Mouse (Mus musculus): Measurements from ENCODE around the gene Foxp1. TPM values are rescaled to one million over a fixed set of nuclear protein-coding genes. Genes with fewer than 3 reads are reported as not detected.
A peak's percentile ranks its signal among the peaks of the same experiment; 100 is the strongest.

Foxp1 gene
- polyA plus RNA-seq, 1 experiment from 2014 or later: 70.4 TPM

GRCm38 (mm10) chr6:99186569-99186968, 336.0 kb downstream of the Foxp1 start:
- Histone ChIP-seq H3K27me3 (no peaks in the 10 kb centered on the region), H3K9me3 (no peaks in the 10 kb centered on the region), H3K9ac (replicated peaks) (0 out of 2 replicates have a peak overlapping the region, but pooled peaks have one; percentile 28), H3K4me2 (replicated peaks) (no peak overlapping the region), H3K36me3 (no peaks in the 10 kb centered on the region), H3K4me3 (replicated peaks) (no peak overlapping the region), H3K4me1 (replicated peaks) (peaks cover 35% of the 10 kb centered on the region), H3K27ac (no peak overlapping the region)
- peak; percentile 59; the same call in 1 of the 2 replicates for ATAC-seq
- WGBS: 29% methylated on average over 7 of the region's 7 CpGs

GRCm38 (mm10) chr6:99185797-99186196, 336.7 kb downstream of the Foxp1 start:
- Histone ChIP-seq H3K27me3 (no peaks in the 10 kb centered on the region), H3K9ac (replicated peaks) (no peak overlapping the region), H3K27ac (no peak overlapping the region), H3K4me3 (replicated peaks) (no peak overlapping the region), H3K4me2 (replicated peaks) (no peak overlapping the region), H3K9me3 (no peaks in the 10 kb centered on the region), H3K4me1 (replicated peaks) (peaks cover 28% of the 10 kb centered on the region), H3K36me3 (no peaks in the 10 kb centered on the region)
- no peak for ATAC-seq
- 94% methylated on average over 2 of the region's 2 CpGs for WGBS

GRCm38 (mm10) chr6:99184051-99184450, 338.5 kb downstream of the Foxp1 start:
- Histone ChIP-seq H3K4me2 (replicated peaks) (no peak overlapping the region), H3K27ac (no peak overlapping the region), H3K9ac (replicated peaks) (no peak overlapping the region), H3K4me3 (replicated peaks) (no peak overlapping the region), H3K36me3 (no peaks in the 10 kb centered on the region), H3K4me1 (replicated peaks) (peaks cover 13% of the 10 kb centered on the region), H3K27me3 (no peaks in the 10 kb centered on the region), H3K9me3 (no peaks in the 10 kb centered on the region)
- WGBS: 87% methylated on average over 5 of the region's 5 CpGs
- no peak for ATAC-seq

GRCm38 (mm10) chr6:99182777-99183176, 339.7 kb downstream of the Foxp1 start:
- no peak for ATAC-seq
- Histone ChIP-seq H3K36me3 (no peaks in the 10 kb centered on the region), H3K9me3 (no peaks in the 10 kb centered on the region), H3K4me2 (replicated peaks) (no peak overlapping the region), H3K4me3 (replicated peaks) (no peak overlapping the region), H3K9ac (replicated peaks) (no peak overlapping the region), H3K27me3 (no peaks in the 10 kb centered on the region), H3K4me1 (replicated peaks) (peaks cover 13% of the 10 kb centered on the region), H3K27ac (no peak overlapping the region)
- WGBS: 94% methylated on average over 4 of the region's 4 CpGs

- no peaks in the 10 kb centered on the region for H3K36me3 ChIP-seq
- ATAC-seq: no peak
- H3K4me1 ChIP-seq (replicated peaks): 0 out of 2 replicates have a peak, but pooled peaks cover 7% of the 10 kb centered on the region
- H3K4me3 ChIP-seq (replicated peaks): no peak overlapping the region
- no peak overlapping the region for H3K4me2 ChIP-seq (replicated peaks)
- no peaks in the 10 kb centered on the region for H3K27me3 ChIP-seq
- WGBS: 90% methylated on average over 3 of the region's 3 CpGs
- H3K27ac ChIP-seq: no peak overlapping the region
- no peaks in the 10 kb centered on the region for H3K9me3 ChIP-seq
- no peak overlapping the region for H3K9ac ChIP-seq (replicated peaks)
These were observed 346.3 kb downstream of the Foxp1 start for GRCm38 (mm10) chr6:99176216-99176615.

GRCm38 (mm10) chr6:99175377-99175776, 347.1 kb downstream of the Foxp1 start:
- no peak overlapping the region for H3K27ac ChIP-seq
- 83% methylated on average over 5 of the region's 5 CpGs for WGBS

GRCm38 (mm10) chr6:99173902-99174210, 348.7 kb downstream of the Foxp1 start:
- Histone ChIP-seq H3K4me1 (replicated peaks) (0 out of 2 replicates have a peak, but pooled peaks cover 7% of the 10 kb centered on the region), H3K4me3 (replicated peaks) (no peak overlapping the region), H3K9ac (replicated peaks) (no peak overlapping the region), H3K36me3 (no peaks in the 10 kb centered on the region), H3K27ac (no peak overlapping the region), H3K27me3 (no peaks in the 10 kb centered on the region), H3K9me3 (no peaks in the 10 kb centered on the region), H3K4me2 (replicated peaks) (no peak overlapping the region)
- 78% methylated on average over 2 of the region's 2 CpGs for WGBS
- no peak for ATAC-seq

More at GRCm38 (mm10) chr6:99175377-99175776, 347.1 kb downstream of the Foxp1 start:
- H3K4me1 ChIP-seq (replicated peaks): 0 out of 2 replicates have a peak, but pooled peaks cover 7% of the 10 kb centered on the region
- H3K27me3 ChIP-seq: no peaks in the 10 kb centered on the region
- ATAC-seq: no peak
- H3K36me3 ChIP-seq: no peaks in the 10 kb centered on the region
- H3K9ac ChIP-seq (replicated peaks): no peak overlapping the region
- H3K9me3 ChIP-seq: no peaks in the 10 kb centered on the region
- H3K4me3 ChIP-seq (replicated peaks): no peak overlapping the region
- no peak overlapping the region for H3K4me2 ChIP-seq (replicated peaks)

- H3K4me2 ChIP-seq (replicated peaks): no peak overlapping the region
- H3K4me3 ChIP-seq (replicated peaks): no peak overlapping the region
- no peaks in the 10 kb centered on the region for H3K9me3 ChIP-seq
- WGBS: 81% methylated on average over 14 of the region's 14 CpGs
- no peak overlapping the region for H3K27ac ChIP-seq
- H3K4me1 ChIP-seq (replicated peaks): 0 out of 2 replicates have a peak, but pooled peaks cover 7% of the 10 kb centered on the region
- no peaks in the 10 kb centered on the region for H3K36me3 ChIP-seq
- no peaks in the 10 kb centered on the region for H3K27me3 ChIP-seq
- no peak for ATAC-seq
- H3K9ac ChIP-seq (replicated peaks): no peak overlapping the region
These were observed 349.2 kb downstream of the Foxp1 start for GRCm38 (mm10) chr6:99173066-99173901.

- Histone ChIP-seq H3K27me3 (no peaks in the 10 kb centered on the region), H3K9ac (replicated peaks) (no peak overlapping the region), H3K27ac (no peak overlapping the region), H3K4me3 (replicated peaks) (no peak overlapping the region), H3K4me1 (replicated peaks) (0 out of 2 replicates have a peak, but pooled peaks cover 7% of the 10 kb centered on the region), H3K4me2 (replicated peaks) (no peak overlapping the region), H3K9me3 (no peaks in the 10 kb centered on the region), H3K36me3 (no peaks in the 10 kb centered on the region)
- ATAC-seq: no peak
- 90% methylated on average over 6 of the region's 6 CpGs for WGBS
These were observed 349.9 kb downstream of the Foxp1 start for GRCm38 (mm10) chr6:99172589-99172986.

- no peak overlapping the region for H3K27ac ChIP-seq
- no peaks in the 10 kb centered on the region for H3K27me3 ChIP-seq
- no peaks in the 10 kb centered on the region for H3K36me3 ChIP-seq
- 0 out of 2 replicates have a peak, but pooled peaks cover 7% of the 10 kb centered on the region for H3K4me1 ChIP-seq (replicated peaks)
- H3K9me3 ChIP-seq: no peaks in the 10 kb centered on the region
- H3K4me2 ChIP-seq (replicated peaks): no peak overlapping the region
- no peak for ATAC-seq
- no peak overlapping the region for H3K4me3 ChIP-seq (replicated peaks)
- H3K9ac ChIP-seq (replicated peaks): no peak overlapping the region
- 85% methylated on average over 8 of the region's 8 CpGs for WGBS
These were observed 350.5 kb downstream of the Foxp1 start for GRCm38 (mm10) chr6:99171901-99172588.

- Histone ChIP-seq H3K9me3 (no peaks in the 10 kb centered on the region), H3K9ac (replicated peaks) (no peak overlapping the region), H3K4me1 (replicated peaks) (0 out of 2 replicates have a peak, but pooled peaks cover 7% of the 10 kb centered on the region), H3K4me2 (replicated peaks) (no peak overlapping the region), H3K36me3 (no peaks in the 10 kb centered on the region), H3K27ac (no peak overlapping the region), H3K4me3 (replicated peaks) (no peak overlapping the region), H3K27me3 (no peaks in the 10 kb centered on the region)
- no peak for ATAC-seq
- 81% methylated on average over 6 of the region's 6 CpGs for WGBS
These were observed 351.2 kb downstream of the Foxp1 start for GRCm38 (mm10) chr6:99171281-99171825.

GRCm38 (mm10) chr6:99168727-99169126, 353.8 kb downstream of the Foxp1 start:
- H3K36me3 ChIP-seq: no peaks in the 10 kb centered on the region
- no peaks in the 10 kb centered on the region for H3K27me3 ChIP-seq
- no peaks in the 10 kb centered on the region for H3K9me3 ChIP-seq
- 79% methylated on average over 2 of the region's 2 CpGs for WGBS
- no peak for ATAC-seq
- no peak overlapping the region for H3K4me3 ChIP-seq (replicated peaks)
- no peak overlapping the region for H3K9ac ChIP-seq (replicated peaks)
- no peak overlapping the region for H3K27ac ChIP-seq
- no peak overlapping the region for H3K4me2 ChIP-seq (replicated peaks)
- H3K4me1 ChIP-seq (replicated peaks): 0 out of 2 replicates have a peak, but pooled peaks cover 7% of the 10 kb centered on the region
